Mouse (Mus musculus): ENCODE results near the gene Rbm6. TPM values are rescaled to one million over a fixed set of nuclear protein-coding genes. Genes with fewer than 3 reads are reported as not detected.
A peak's percentile ranks its signal among the peaks of the same experiment; 100 is the strongest.

Gene Rbm6
- polyA plus RNA-seq, 1 experiment from 2014 or later: 97.7 TPM

GRCm38 (mm10) chr9:107771782-107772181 is 101.3 kb downstream of the Rbm6 start:
- Histone ChIP-seq H3K4me1 (peaks cover 16% of the 10 kb centered on the region), H3K4me2 (replicated peaks) (0 out of 2 replicates have a peak overlapping the region, but pooled peaks have one; percentile 64), H3K27me3 (no peaks in the 10 kb centered on the region), H3K27ac (no peak overlapping the region), H3K4me3 (no peak overlapping the region), H3K9ac (no peak overlapping the region), H3K36me3 (peaks cover 67% of the 10 kb centered on the region), H3K9me3 (no peaks in the 10 kb centered on the region)
- ATAC-seq (ENCODE audit: low FRiP score, low read depth): no peak
- WGBS: 74% methylated on average over 2 of the region's 2 CpGs

GRCm38 (mm10) chr9:107770374-107771290 is 102.4 kb downstream of the Rbm6 start, which contains the start of gene Rbm5:
Gene Rbm5, minus strand, starts transcription at chr9:107770996.
- under 1% methylated on average over 60 of the region's 60 CpGs for WGBS
- Histone ChIP-seq H3K9ac (peak within 1 kb of the TSS; percentile 98), H3K4me1 (peaks cover 16% of the 10 kb centered on the region), H3K4me3 (peak within 1 kb of the TSS; percentile 93), H3K36me3 (peaks cover 66% of the 10 kb centered on the region), H3K9me3 (no peaks in the 10 kb centered on the region), H3K4me2 (replicated peaks) (peak within 1 kb of the TSS; percentile 72), H3K27ac (peak within 1 kb of the TSS; percentile 88), H3K27me3 (no peaks in the 10 kb centered on the region)
- ATAC-seq (ENCODE audit: low FRiP score, low read depth): peak; percentile 100

GRCm38 (mm10) chr9:107770037-107770373 is 103.0 kb downstream of the Rbm6 start:
- no peak for ATAC-seq (ENCODE audit: low FRiP score, low read depth)
- Histone ChIP-seq H3K4me1 (peaks cover 16% of the 10 kb centered on the region), H3K27ac (peak overlapping the region; percentile 88; the same call in 1 of the 2 replicates), H3K36me3 (peaks cover 67% of the 10 kb centered on the region), H3K9ac (peak overlapping the region; percentile 98), H3K27me3 (no peaks in the 10 kb centered on the region), H3K9me3 (no peaks in the 10 kb centered on the region), H3K4me3 (peak overlapping the region; percentile 93), H3K4me2 (replicated peaks) (peak overlapping the region; percentile 72)
- 3% methylated on average over 9 of the region's 9 CpGs for WGBS

GRCm38 (mm10) chr9:107769445-107770000 is 103.5 kb downstream of the Rbm6 start:
- peak overlapping the region; percentile 72 for H3K4me2 ChIP-seq (replicated peaks)
- H3K9ac ChIP-seq: peak overlapping the region; percentile 98
- no peak overlapping the region for H3K27ac ChIP-seq
- no peaks in the 10 kb centered on the region for H3K9me3 ChIP-seq
- H3K4me3 ChIP-seq: peak overlapping the region; percentile 93
- H3K4me1 ChIP-seq: peaks cover 16% of the 10 kb centered on the region
- 25% methylated on average over 4 of the region's 4 CpGs for WGBS
- ATAC-seq (ENCODE audit: low FRiP score, low read depth): no peak
- peaks cover 67% of the 10 kb centered on the region for H3K36me3 ChIP-seq
- no peaks in the 10 kb centered on the region for H3K27me3 ChIP-seq

GRCm38 (mm10) chr9:107768851-107769250 is 104.2 kb downstream of the Rbm6 start:
- Histone ChIP-seq H3K4me1 (peaks cover 16% of the 10 kb centered on the region), H3K27me3 (no peaks in the 10 kb centered on the region), H3K27ac (no peak overlapping the region), H3K9ac (peak overlapping the region; percentile 98; the same call in 1 of the 2 replicates), H3K4me3 (peak overlapping the region; percentile 93), H3K4me2 (replicated peaks) (peak overlapping the region; percentile 72), H3K9me3 (no peaks in the 10 kb centered on the region), H3K36me3 (peaks cover 67% of the 10 kb centered on the region)
- no peak for ATAC-seq (ENCODE audit: low FRiP score, low read depth)
- 86% methylated on average over 5 of the region's 5 CpGs for WGBS

GRCm38 (mm10) chr9:107759593-107759992 is 113.4 kb downstream of the Rbm6 start:
- H3K27ac ChIP-seq: no peak overlapping the region
- peaks cover 94% of the 10 kb centered on the region for H3K36me3 ChIP-seq
- no peaks in the 10 kb centered on the region for H3K9me3 ChIP-seq
- no peaks in the 10 kb centered on the region for H3K27me3 ChIP-seq
- H3K4me3 ChIP-seq: no peak overlapping the region
- 95% methylated on average over 6 of the region's 6 CpGs for WGBS
- no peak overlapping the region for H3K4me2 ChIP-seq (replicated peaks)
- H3K4me1 ChIP-seq: no peaks in the 10 kb centered on the region
- H3K9ac ChIP-seq: no peak overlapping the region
- ATAC-seq (ENCODE audit: low FRiP score, low read depth): no peak

- WGBS: 90% methylated on average over 5 of the region's 5 CpGs
- H3K4me1 ChIP-seq: no peaks in the 10 kb centered on the region
- H3K36me3 ChIP-seq: peaks cover 94% of the 10 kb centered on the region
- no peak overlapping the region for H3K27ac ChIP-seq
- no peak overlapping the region for H3K4me2 ChIP-seq (replicated peaks)
- ATAC-seq (ENCODE audit: low FRiP score, low read depth): no peak
- H3K4me3 ChIP-seq: no peak overlapping the region
- H3K9me3 ChIP-seq: peaks cover 6% of the 10 kb centered on the region; the same call in 1 of the 2 replicates
- H3K9ac ChIP-seq: no peak overlapping the region
- H3K27me3 ChIP-seq: no peaks in the 10 kb centered on the region
Observed at GRCm38 (mm10) chr9:107750378-107750777, 122.7 kb downstream of the Rbm6 start.

GRCm38 (mm10) chr9:107748063-107748462 is 125.0 kb downstream of the Rbm6 start:
- Histone ChIP-seq H3K4me1 (no peaks in the 10 kb centered on the region), H3K36me3 (peaks cover 97% of the 10 kb centered on the region), H3K27me3 (no peaks in the 10 kb centered on the region), H3K4me2 (replicated peaks) (no peak overlapping the region), H3K4me3 (no peak overlapping the region), H3K9me3 (peaks cover 6% of the 10 kb centered on the region; the same call in 1 of the 2 replicates), H3K27ac (no peak overlapping the region), H3K9ac (no peak overlapping the region)
- WGBS: 94% methylated on average over 3 of the region's 3 CpGs
- no peak for ATAC-seq (ENCODE audit: low FRiP score, low read depth)

GRCm38 (mm10) chr9:107747310-107747709 is 125.7 kb downstream of the Rbm6 start:
- Histone ChIP-seq H3K9me3 (peaks cover 6% of the 10 kb centered on the region; the same call in 1 of the 2 replicates), H3K36me3 (peaks cover 98% of the 10 kb centered on the region), H3K9ac (no peak overlapping the region), H3K4me3 (no peak overlapping the region), H3K4me1 (no peaks in the 10 kb centered on the region), H3K27ac (no peak overlapping the region), H3K27me3 (no peaks in the 10 kb centered on the region), H3K4me2 (replicated peaks) (no peak overlapping the region)
- WGBS: 91% methylated on average over 1 of the region's 1 CpGs
- no peak for ATAC-seq (ENCODE audit: low FRiP score, low read depth)

- WGBS: 93% methylated on average over 3 of the region's 3 CpGs
- H3K27me3 ChIP-seq: no peaks in the 10 kb centered on the region
- no peak overlapping the region for H3K4me3 ChIP-seq
- peaks cover 6% of the 10 kb centered on the region; the same call in 1 of the 2 replicates for H3K9me3 ChIP-seq
- H3K27ac ChIP-seq: no peak overlapping the region
- ATAC-seq (ENCODE audit: low FRiP score, low read depth): no peak
- no peaks in the 10 kb centered on the region for H3K4me1 ChIP-seq
- no peak overlapping the region for H3K4me2 ChIP-seq (replicated peaks)
- no peak overlapping the region for H3K9ac ChIP-seq
- peaks cover 98% of the 10 kb centered on the region for H3K36me3 ChIP-seq
Observed at GRCm38 (mm10) chr9:107746679-107747078, 126.4 kb downstream of the Rbm6 start.

GRCm38 (mm10) chr9:107744061-107744460 is 129.0 kb downstream of the Rbm6 start:
- Histone ChIP-seq H3K4me3 (no peak overlapping the region), H3K4me2 (replicated peaks) (no peak overlapping the region), H3K9ac (no peak overlapping the region), H3K36me3 (peaks cover 98% of the 10 kb centered on the region), H3K27me3 (no peaks in the 10 kb centered on the region), H3K4me1 (no peaks in the 10 kb centered on the region), H3K9me3 (peaks cover 6% of the 10 kb centered on the region; the same call in 1 of the 2 replicates), H3K27ac (no peak overlapping the region)
- no peak for ATAC-seq (ENCODE audit: low FRiP score, low read depth)
- WGBS: 93% methylated on average over 6 of the region's 6 CpGs

- Histone ChIP-seq H3K9ac (no peak overlapping the region), H3K9me3 (no peaks in the 10 kb centered on the region), H3K27me3 (no peaks in the 10 kb centered on the region), H3K27ac (no peak overlapping the region), H3K4me3 (no peak overlapping the region), H3K4me2 (replicated peaks) (no peak overlapping the region), H3K4me1 (peaks cover 34% of the 10 kb centered on the region), H3K36me3 (peaks cover 58% of the 10 kb centered on the region)
- no peak; the same call in 1 of the 2 replicates for ATAC-seq (ENCODE audit: low FRiP score, low read depth)
- 55% methylated on average over 4 of the region's 4 CpGs for WGBS
Observed at GRCm38 (mm10) chr9:107738841-107739202, 134.2 kb downstream of the Rbm6 start.

Measured in limb, embryonic 13.5 days (tissue).